33 mouse cellular contexts compared by ENCODE assay signal in genomic region chr11:116541183-116541582, GRCm38 (mm10). TPM values are rescaled to one million over a fixed set of nuclear protein-coding genes. Genes with fewer than 3 reads are reported as not detected.
"Had no signal": no experiment of that assay in that cellular context is flagged by ENCODE, and none has a peak within 500 bp of the region (broad histone marks: within the 10 kb centered on the region; RNA-seq: fewer than 3 reads in every experiment).

No protein-coding gene starts in this region.

- H3K4me2 ChIP-seq: heart, embryonic 12.5 days; hindbrain, embryonic 12.5 days; hindbrain, embryonic 14.5 days; limb, embryonic 13.5 days; limb, embryonic 15.5 days had no signal

- H3K9me3 ChIP-seq: heart, embryonic 10.5 days; heart, embryonic 12.5 days; hindbrain, embryonic 10.5 days; hindbrain, embryonic 12.5 days; limb, embryonic 13.5 days; limb, embryonic 15.5 days had no signal

- DNase-seq: gastrocnemius, adult 2 months; gastrocnemius, postnatal 10 days; gastrocnemius, postnatal 25 days; heart, adult 18-20 months; heart, postnatal 10 days; heart, postnatal 4 days; kidney, adult 18-20 months; kidney, adult 8-10 months; kidney, postnatal 10 days; kidney, postnatal 36 days; layer of hippocampus, adult 9-11 months; layer of hippocampus, postnatal 36 days; left cerebral cortex, postnatal 4 days had no signal

- H3K27ac ChIP-seq: gastrocnemius, adult 2 months; heart, embryonic 10.5 days; hindbrain, embryonic 10.5 days; hindbrain, embryonic 12.5 days; hindbrain, embryonic 14.5 days; limb, embryonic 13.5 days; limb, embryonic 15.5 days; liver, embryonic 14.5 days had no signal

- H3K9ac ChIP-seq: heart, embryonic 12.5 days; hindbrain, embryonic 12.5 days; hindbrain, embryonic 14.5 days; limb, embryonic 13.5 days; limb, embryonic 15.5 days; liver, embryonic 14.5 days had no signal

- H3K4me1 ChIP-seq: hindbrain, embryonic 12.5 days; limb, embryonic 13.5 days; limb, embryonic 15.5 days had no signal

- H3K4me3 ChIP-seq: gastrocnemius, adult 2 months; heart, embryonic 10.5 days; heart, embryonic 12.5 days; hindbrain, embryonic 10.5 days; hindbrain, embryonic 12.5 days; limb, embryonic 13.5 days; limb, embryonic 15.5 days had no signal

- H3K27me3 ChIP-seq: heart, embryonic 12.5 days; limb, embryonic 13.5 days; limb, embryonic 15.5 days had no signal

- ATAC-seq: hindbrain, embryonic 16.5 days; inflammation-experienced regulatory T-cells, adult 6 months; intestine, embryonic 16.5 days had no signal

RNA-seq across cellular contexts. Expression of gene Sphk1, which starts 10.5 kb away (rescaled TPM):
- total RNA-seq: granulocyte monocyte progenitor cell, adult 5-6 weeks had no signal
- polyA plus RNA-seq: inflammation-experienced regulatory T-cells, adult 6 months had no signal

RNA-seq across cellular contexts. Expression of gene Aanat, which starts 45.0 kb away (rescaled TPM):
- total RNA-seq: gastrocnemius, adult 2 months; gastrocnemius, postnatal 10 days; gastrocnemius, postnatal 25 days; gastrocnemius, postnatal 4 days; granulocyte monocyte progenitor cell, adult 5-6 weeks; heart, adult 18-20 months; heart, adult 8-10 months; heart, postnatal 10 days; heart, postnatal 25 days; heart, postnatal 4 days; liver, adult 2 months had no signal
- polyA plus RNA-seq: heart, embryonic 10.5 days; heart, embryonic 12.5 days; heart, embryonic 16.5 days; hindbrain, embryonic 10.5 days; inflammation-experienced regulatory T-cells, adult 6 months; intestine, embryonic 16.5 days; kidney, embryonic 14.5 days; kidney, embryonic 16.5 days; large intestine, adult 2 months; limb, embryonic 13.5 days; limb, embryonic 15.5 days; liver, adult 2 months; liver, embryonic 14.5 days had no signal
